Mouse (Mus musculus) lung, adult 2 months (tissue): ENCODE results near the gene Dlec1.

ENCODE experiments used
- CTCF ChIP-seq: fragments of 200-500 bp; IDR thresholded peaks from 2 replicates; pipeline ENCODE4 v1.5.1; 2011; ENCODE audit warnings: mild to moderate bottlenecking, low read length, control low read depth; ENCODE audit not compliant: insufficient read depth
- POLR2A ChIP-seq: fragments of 200-500 bp; IDR thresholded peaks from 2 replicates; pipeline ENCODE4 v1.6.1; 2011; ENCODE audit warnings: low read depth, mild to moderate bottlenecking, control low read depth, low read length, borderline replicate concordance; ENCODE audit errors: extremely low read depth

- TF ChIP-seq CTCF (no peak), POLR2A (no peak)
These were observed 41.1 kb downstream of the Dlec1 start for GRCm38 (mm10) chr9:119143372-119143771.
